Mouse (Mus musculus): Measurements from ENCODE around the gene Rbm17. TPM values are rescaled to one million over a fixed set of nuclear protein-coding genes. Genes with fewer than 3 reads are reported as not detected.

The Rbm17 gene
- total RNA-seq (2021), result 10 to 100 TPM; 85.7 to 86.6 TPM
- long read RNA-seq, experiment 1, transcript Rbm17-201 (12 exons, 1,599 nt), result major isoform, 31 of 36 reads
- long read RNA-seq, experiment 1, partial matches to known transcripts, result 2 of 36 reads
- long read RNA-seq, experiment 1, other reads (novel, unspliced or antisense), result 2 of 36 reads
- long read RNA-seq, experiment 2, transcript Rbm17-201 (12 exons, 1,599 nt), result major isoform, 43 of 55 reads
- long read RNA-seq, experiment 2, partial matches to known transcripts, result 3 of 55 reads
- long read RNA-seq, experiment 2, other reads (novel, unspliced or antisense), result 7 of 55 reads

GRCm38 (mm10) chr2:11604053-11604452 lies at the start of gene Rbm17:
Gene Rbm17, minus strand, starts transcription at chr2:11604153.
- DNase-seq (ENCODE audit: low spot score in 2 of 2), result no peak
- TF ChIP-seq CTCF (conservative IDR thresholded peaks at IDR 0.05), result no peak
- peak within 1 kb of the TSS; percentile 72 for H3K4me3 ChIP-seq
- H3K27ac ChIP-seq, result peak within 1 kb of the TSS; percentile 95

DNA sequence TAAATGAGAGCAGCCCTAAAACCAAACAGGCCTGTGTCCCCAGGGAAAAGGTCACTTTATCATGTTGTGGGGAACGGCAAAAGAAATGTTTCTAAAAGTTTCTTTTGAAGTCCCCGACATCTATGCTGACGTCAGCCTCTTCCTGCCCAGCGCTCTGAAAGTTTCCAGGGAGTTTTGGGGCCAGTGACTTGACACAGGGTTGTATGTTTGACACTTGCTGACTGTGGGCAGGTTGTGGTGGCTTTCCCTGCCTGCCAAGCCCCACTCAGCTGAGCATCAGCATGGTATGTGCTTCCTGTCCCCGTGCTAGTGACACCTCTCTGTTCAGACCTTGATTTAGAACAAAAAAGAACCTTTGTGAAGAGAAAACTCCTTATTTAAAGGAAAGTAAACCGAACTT lies 49.4 kb upstream of the Rbm17 start:
- Histone ChIP-seq H3K27ac (no peak overlapping the region), H3K4me3 (no peak overlapping the region)
- no peak for TF ChIP-seq CTCF (conservative IDR thresholded peaks at IDR 0.05)
- DNase-seq (ENCODE audit: low spot score in 2 of 2), result no peak

DNA sequence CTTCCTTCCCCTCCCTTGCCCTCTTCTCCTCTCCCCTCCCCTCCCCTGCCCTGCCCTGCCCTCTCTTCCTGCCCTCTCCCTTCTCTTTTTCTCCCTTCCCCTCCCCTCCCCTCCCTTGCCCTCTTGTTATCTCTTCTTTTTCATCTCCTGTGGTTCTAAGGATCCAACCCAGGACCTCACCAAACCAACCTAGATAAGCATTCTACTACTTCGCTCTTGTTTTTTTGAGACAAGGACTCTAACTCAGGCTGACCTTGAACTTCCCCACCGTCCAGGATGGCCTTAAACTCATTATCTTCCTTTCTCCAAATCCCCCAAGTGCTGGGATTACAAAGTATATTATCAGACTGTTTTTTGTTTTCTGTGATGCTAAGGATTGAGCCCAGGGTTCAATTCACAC lies 48.8 kb upstream of the Rbm17 start:
- no peak for TF ChIP-seq CTCF (conservative IDR thresholded peaks at IDR 0.05)
- no peak for DNase-seq (ENCODE audit: low spot score in 2 of 2)

GRCm38 (mm10) chr2:11652196-11652595 lies 48.2 kb upstream of the Rbm17 start:
- Histone ChIP-seq H3K27ac (no peak overlapping the region), H3K4me3 (no peak overlapping the region)
- no peak for TF ChIP-seq CTCF (conservative IDR thresholded peaks at IDR 0.05)
- no peak for DNase-seq (ENCODE audit: low spot score in 2 of 2)

More for the DNA sequence above, 48.8 kb upstream of the Rbm17 start:
- H3K4me3 ChIP-seq, result no peak overlapping the region
- H3K27ac ChIP-seq, result no peak overlapping the region

DNA sequence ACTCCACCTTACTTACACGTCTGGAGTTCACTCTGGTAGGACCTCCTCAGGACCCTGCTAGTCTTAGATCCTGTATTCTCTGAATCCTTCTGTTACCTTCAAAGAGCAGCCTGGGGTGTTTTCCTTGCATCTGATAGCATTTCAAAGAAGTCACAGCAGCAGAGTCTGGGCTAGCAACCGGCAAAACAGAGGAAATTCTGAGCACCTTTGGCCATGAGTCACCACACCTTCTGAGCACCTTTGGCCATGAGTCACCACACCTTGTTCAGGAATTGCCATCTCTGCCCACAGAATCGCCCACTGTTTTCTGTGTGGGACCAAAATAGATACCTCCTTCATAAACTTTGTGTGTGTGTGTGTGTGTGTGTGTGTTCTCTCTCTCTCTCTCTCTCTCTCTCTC lies 47.5 kb upstream of the Rbm17 start:
- Histone ChIP-seq H3K4me3 (no peak overlapping the region), H3K27ac (no peak overlapping the region)
- no peak for DNase-seq (ENCODE audit: low spot score in 2 of 2)
- no peak for TF ChIP-seq CTCF (conservative IDR thresholded peaks at IDR 0.05)

- TF ChIP-seq CTCF (conservative IDR thresholded peaks at IDR 0.05), result no peak
- Histone ChIP-seq H3K27ac (no peak overlapping the region), H3K4me3 (no peak overlapping the region)
- no peak for DNase-seq (ENCODE audit: low spot score in 2 of 2)
Observed at GRCm38 (mm10) chr2:11645297-11645696, 41.3 kb upstream of the Rbm17 start.

DNA sequence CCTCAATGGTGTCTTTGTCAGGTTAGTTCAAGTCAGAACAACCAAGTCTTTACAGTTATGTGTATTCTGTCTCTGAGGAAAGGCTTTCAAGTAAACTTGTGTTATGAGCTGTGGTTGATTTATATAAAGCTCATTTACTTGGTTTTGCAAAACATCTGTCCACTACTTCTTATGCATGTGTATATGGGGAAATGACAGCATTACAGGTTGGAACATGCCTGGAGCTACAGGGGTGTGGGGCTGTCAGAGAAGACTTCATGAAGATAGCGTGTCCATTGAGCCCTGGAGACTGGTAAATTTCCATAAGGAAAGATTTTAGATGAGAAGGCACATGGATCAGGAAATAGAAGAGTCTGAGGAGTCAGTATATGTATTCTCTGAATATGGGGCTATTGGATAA lies 40.1 kb upstream of the Rbm17 start:
- no peak for TF ChIP-seq CTCF (conservative IDR thresholded peaks at IDR 0.05)
- Histone ChIP-seq H3K4me3 (no peak overlapping the region), H3K27ac (no peak overlapping the region)
- no peak for DNase-seq (ENCODE audit: low spot score in 2 of 2)

- H3K4me3 ChIP-seq, result no peak within 1 kb of the TSS
- TF ChIP-seq CTCF (conservative IDR thresholded peaks at IDR 0.05), result no peak
Observed at GRCm38 (mm10) chr2:11642451-11642941, 38.5 kb upstream of the Rbm17 start, which contains the start of gene Il2ra. Gene Il2ra, plus strand, starts transcription at chr2:11642807.

GRCm38 (mm10) chr2:11637115-11637514 lies 33.2 kb upstream of the Rbm17 start:
- no peak overlapping the region for H3K4me3 ChIP-seq
- no peak for TF ChIP-seq CTCF (conservative IDR thresholded peaks at IDR 0.05)
- DNase-seq (ENCODE audit: low spot score in 2 of 2), result no peak
- H3K27ac ChIP-seq, result no peak overlapping the region

More at GRCm38 (mm10) chr2:11642451-11642941, 38.5 kb upstream of the Rbm17 start, which contains the start of gene Il2ra:
- no peak within 1 kb of the TSS for H3K27ac ChIP-seq
- no peak for DNase-seq (ENCODE audit: low spot score in 2 of 2)

DNA sequence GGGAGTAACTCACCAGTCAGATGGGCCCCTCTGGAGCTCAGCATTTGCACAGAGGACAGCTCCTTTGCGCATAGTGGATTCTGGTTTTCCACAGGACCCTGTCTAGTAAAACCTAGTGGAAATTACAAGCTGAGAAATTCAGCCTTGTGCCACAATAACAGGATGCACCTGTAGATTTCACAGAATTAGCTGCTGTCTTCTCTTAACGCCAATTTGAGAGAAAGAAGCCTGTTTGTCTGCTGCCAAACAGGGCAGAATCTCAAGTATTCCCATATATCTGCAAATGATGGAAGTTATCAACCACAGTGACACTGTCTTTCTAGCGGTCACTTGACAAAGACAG lies 32.2 kb upstream of the Rbm17 start:
- TF ChIP-seq CTCF (conservative IDR thresholded peaks at IDR 0.05), result no peak
- Histone ChIP-seq H3K4me3 (no peak overlapping the region), H3K27ac (no peak overlapping the region)
- DNase-seq (ENCODE audit: low spot score in 2 of 2), result no peak

DNA sequence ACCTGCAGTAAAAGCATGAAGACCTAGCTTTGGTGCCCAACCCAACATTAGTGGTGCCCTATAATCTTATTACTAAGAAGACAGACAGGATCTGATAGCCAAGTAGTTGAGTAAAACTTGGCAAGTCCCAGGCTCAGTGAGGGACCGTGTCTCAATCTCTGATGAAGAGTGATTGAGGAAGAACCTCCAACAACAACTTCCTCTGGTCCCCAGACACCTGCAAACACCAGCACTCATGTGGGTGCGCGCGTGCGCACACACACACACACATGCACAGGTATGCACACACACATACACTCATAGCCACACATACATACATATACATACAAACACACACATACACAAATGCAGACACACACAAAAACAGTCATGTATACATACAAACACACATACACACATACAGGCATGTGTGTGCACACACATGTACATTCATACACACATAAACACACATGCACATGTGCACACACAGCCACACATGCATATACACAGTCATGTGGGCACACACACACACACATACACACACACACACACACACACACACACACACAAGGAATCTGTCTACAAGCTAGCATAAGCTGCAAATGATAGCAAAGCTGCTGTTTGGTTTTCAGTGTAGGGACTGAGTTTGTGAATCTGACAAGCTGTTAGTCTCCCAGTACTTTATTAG lies 31.7 kb upstream of the Rbm17 start:
- no peak for TF ChIP-seq CTCF (conservative IDR thresholded peaks at IDR 0.05)
- no peak overlapping the region for H3K27ac ChIP-seq
- DNase-seq (ENCODE audit: low spot score in 2 of 2), result no peak
- no peak overlapping the region for H3K4me3 ChIP-seq

DNA sequence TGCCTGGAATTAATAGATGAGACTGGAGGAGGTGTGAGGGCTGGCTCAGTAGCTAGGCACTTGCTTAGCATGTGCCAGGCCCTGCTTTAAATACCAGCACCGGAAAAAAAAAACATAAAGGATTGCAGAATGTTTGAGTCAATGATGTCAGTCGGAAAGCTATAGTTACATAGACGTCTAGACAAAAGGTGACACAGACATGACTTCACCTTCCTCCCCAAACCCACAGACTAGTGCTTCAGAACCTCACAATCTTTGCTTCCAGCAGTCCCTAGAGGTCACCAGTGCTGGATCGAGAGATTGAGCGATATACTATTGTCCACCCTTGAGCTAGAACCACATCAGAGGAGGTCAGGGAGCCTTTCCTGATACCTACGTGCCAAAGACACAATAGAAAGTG lies 31.1 kb upstream of the Rbm17 start:
- Histone ChIP-seq H3K27ac (no peak overlapping the region), H3K4me3 (no peak overlapping the region)
- DNase-seq (ENCODE audit: low spot score in 2 of 2), result no peak
- no peak for TF ChIP-seq CTCF (conservative IDR thresholded peaks at IDR 0.05)

DNA sequence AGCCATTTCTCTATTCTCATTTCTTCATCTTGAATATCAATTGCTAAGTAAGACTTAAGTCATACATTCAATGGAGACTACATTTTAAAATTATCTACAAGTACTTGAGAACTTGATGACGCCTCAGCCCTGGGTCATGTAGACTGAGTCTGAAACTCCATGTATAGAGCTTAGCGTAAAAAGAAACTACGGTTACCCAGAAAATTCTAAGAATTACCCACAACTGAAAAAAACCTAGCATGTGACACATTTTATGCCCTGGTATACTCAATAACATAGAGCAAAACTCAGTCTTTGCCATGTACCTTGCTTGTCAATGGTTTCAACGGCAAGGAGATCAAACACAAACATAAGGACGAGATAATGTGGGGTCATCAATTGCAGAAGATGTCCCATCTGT lies 21.9 kb upstream of the Rbm17 start, which contains the start of gene Gm17490:
TSS of gene Gm17490 (minus strand) at position 375 of the 400 bp plus-strand sequence.
- no peak for DNase-seq (ENCODE audit: low spot score in 2 of 2)
- H3K27ac ChIP-seq, result no peak within 1 kb of the TSS
- H3K4me3 ChIP-seq, result no peak within 1 kb of the TSS
- TF ChIP-seq CTCF (conservative IDR thresholded peaks at IDR 0.05), result no peak

DNA sequence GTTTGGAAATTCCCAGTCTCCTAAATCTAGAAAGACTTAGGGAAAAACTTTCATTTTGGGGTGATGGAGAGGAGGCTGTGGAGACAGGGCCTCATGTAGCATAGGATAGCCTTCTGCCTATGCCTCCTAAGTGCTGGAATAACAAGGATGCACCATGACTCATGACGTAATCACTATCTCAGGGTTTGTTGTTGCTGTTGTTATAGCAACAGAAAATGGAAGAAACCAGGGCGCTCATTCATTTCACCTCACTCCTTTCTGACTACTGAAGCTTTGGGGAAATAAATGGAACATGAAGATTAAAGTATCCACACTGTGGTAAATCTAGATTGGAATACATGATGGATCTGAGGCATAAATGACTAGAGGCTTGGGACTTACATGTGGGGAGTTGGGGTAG lies 19.8 kb upstream of the Rbm17 start:
- no peak overlapping the region for H3K27ac ChIP-seq
- DNase-seq (ENCODE audit: low spot score in 2 of 2), result no peak
- H3K4me3 ChIP-seq, result no peak overlapping the region
- TF ChIP-seq CTCF (conservative IDR thresholded peaks at IDR 0.05), result no peak

Data from layer of hippocampus, adult 2 months (tissue).